Mouse (Mus musculus) MEL (cell line): ENCODE results near the gene Pfkfb1. TPM values are rescaled to one million over a fixed set of nuclear protein-coding genes. Genes with fewer than 3 reads are reported as not detected.

Experiments
- DNase-seq: peaks from one replicate; pipeline ENCODE4 v3.0.0; 2011; ENCODE audit warnings: low read depth, low spot score
- H3K27ac ChIP-seq: 2 replicates; pipeline ENCODE4 v1.5.1; 2012; ENCODE audit warnings: low read depth, mild to moderate bottlenecking, control low read depth, low read length, moderate library complexity; ENCODE audit not compliant: control insufficient read depth
- H3K27me3 ChIP-seq, 2 experiments: fragments of 150-350 bp in 1 of 2; sonication (generic) in 1 of 2; 2 replicates each; pipeline ENCODE4 v1.6.1; 2012; ENCODE audit warnings: low read length in 2 of 2, mild to moderate bottlenecking in 2 of 2, improper control_type of control experiment in 1 of 2, moderate library complexity in 1 of 2; ENCODE audit not compliant: insufficient read depth in 2 of 2, control insufficient read depth in 1 of 2
- H3K36me3 ChIP-seq, 2 experiments: 2 replicates each; pipeline ENCODE4 v1.6.1; 2012 to 2014; ENCODE audit warnings: low read length in 2 of 2, improper control_type of control experiment in 1 of 2, inconsistent platforms in 1 of 2, mild to moderate bottlenecking in 1 of 2; ENCODE audit not compliant: insufficient read depth in 2 of 2, control insufficient read depth in 1 of 2
- H3K4me1 ChIP-seq, 2 experiments: fragments of 150-350 bp in 1 of 2; sonication (generic) in 1 of 2; 2 replicates each; pipeline ENCODE4 v1.6.1; 2012; ENCODE audit warnings: low read length in 2 of 2, improper control_type of control experiment in 1 of 2, mild to moderate bottlenecking in 1 of 2; ENCODE audit not compliant: insufficient read depth in 2 of 2, control insufficient read depth in 1 of 2
- H3K4me3 ChIP-seq, 2 experiments: fragments of 150-350 bp in 1 of 2; sonication (generic) in 1 of 2; 2 replicates each; pipeline ENCODE4 v1.5.1; 2012; ENCODE audit warnings: low read depth in 2 of 2, low read length in 2 of 2, mild to moderate bottlenecking in 2 of 2, moderate library complexity in 2 of 2, control low read depth in 1 of 2, improper control_type of control experiment in 1 of 2; ENCODE audit not compliant: control insufficient read depth in 1 of 2, insufficient read depth in 1 of 2
- H3K79me2 ChIP-seq: 2 replicates; pipeline ENCODE4 v1.6.1; 2012; ENCODE audit warnings: mild to moderate bottlenecking, low read length, moderate library complexity; ENCODE audit not compliant: control insufficient read depth, poor library complexity, insufficient read depth
- H3K9ac ChIP-seq: 2 replicates; pipeline ENCODE4 v1.6.1; 2012; ENCODE audit warnings: low read depth, mild to moderate bottlenecking, control low read depth, low read length, moderate library complexity; ENCODE audit not compliant: control insufficient read depth, poor library complexity, severe bottlenecking
- H3K9me3 ChIP-seq: fragments of 150-350 bp; sonication (generic); replicated peaks from 2 replicates; pipeline ENCODE4 v1.6.1; 2012; ENCODE audit warnings: mild to moderate bottlenecking, low read length, improper control_type of control experiment, moderate library complexity; ENCODE audit not compliant: insufficient read depth
- BHLHE40 ChIP-seq: IDR thresholded peaks from 2 replicates; pipeline ENCODE4 v1.6.1; 2012; ENCODE audit warnings: low read depth, mild to moderate bottlenecking, inconsistent platforms, low read length, improper control_type of control experiment, borderline replicate concordance
- CHD1 ChIP-seq: IDR thresholded peaks from 2 replicates; pipeline ENCODE4 v1.6.1; 2012; ENCODE audit warnings: low read depth, mild to moderate bottlenecking, inconsistent platforms, low read length, improper control_type of control experiment
- CHD2 ChIP-seq: IDR thresholded peaks from 2 replicates; pipeline ENCODE4 v1.6.1; 2011; ENCODE audit warnings: low read length, improper control_type of control experiment
- CTCF ChIP-seq, 3 experiments: IDR thresholded peaks in 2 of 3; conservative IDR thresholded peaks in 1 of 3; 2 replicates each; pipeline ENCODE4 v1.5.1; 2011 to 2012; ENCODE audit warnings: low read length in 3 of 3, low read depth in 2 of 3, mild to moderate bottlenecking in 2 of 3, improper control_type of control experiment in 1 of 3, inconsistent platforms in 1 of 3, mixed read lengths in 1 of 3, moderate library complexity in 1 of 3; ENCODE audit not compliant: control insufficient read depth in 1 of 3, insufficient read depth in 1 of 3, poor library complexity in 1 of 3, severe bottlenecking in 1 of 3
- E2F4 ChIP-seq: IDR thresholded peaks from 2 replicates; pipeline ENCODE4 v1.6.1; 2011; ENCODE audit warnings: low read depth, low read length, improper control_type of control experiment, borderline replicate concordance
- ELF1 ChIP-seq: IDR thresholded peaks from 2 replicates; pipeline ENCODE4 v1.6.1; 2014; ENCODE audit warnings: low read depth, mild to moderate bottlenecking, inconsistent platforms, low read length, improper control_type of control experiment, moderate library complexity
- EP300 ChIP-seq, 2 experiments: IDR thresholded peaks; 2 replicates each; pipeline ENCODE4 v1.6.1; 2011; ENCODE audit warnings: improper control_type of control experiment in 2 of 2, low read length in 2 of 2, low read depth in 1 of 2, mild to moderate bottlenecking in 1 of 2
- ETS1 ChIP-seq: IDR thresholded peaks from 2 replicates; pipeline ENCODE4 v1.6.1; 2012; ENCODE audit warnings: low read depth, mild to moderate bottlenecking, inconsistent platforms, low read length, improper control_type of control experiment, moderate library complexity
- GABPA ChIP-seq: IDR thresholded peaks from 2 replicates; pipeline ENCODE4 v1.6.1; 2012; ENCODE audit warnings: low read depth, mild to moderate bottlenecking, inconsistent platforms, low read length, improper control_type of control experiment, moderate library complexity
- GATA1 ChIP-seq: IDR thresholded peaks from 2 replicates; pipeline ENCODE4 v1.6.1; 2011; ENCODE audit warnings: low read depth, low read length, improper control_type of control experiment
- HCFC1 ChIP-seq: IDR thresholded peaks from 2 replicates; pipeline ENCODE4 v1.6.1; 2012; ENCODE audit warnings: low read depth, mild to moderate bottlenecking, inconsistent platforms, low read length, improper control_type of control experiment, moderate library complexity
- MAFK ChIP-seq: IDR thresholded peaks from 2 replicates; pipeline ENCODE4 v1.6.1; 2011; ENCODE audit warnings: low read depth, mild to moderate bottlenecking, low read length, improper control_type of control experiment, borderline replicate concordance
- MAX ChIP-seq: IDR thresholded peaks from 2 replicates; pipeline ENCODE4 v1.6.1; 2011; ENCODE audit warnings: low read length, improper control_type of control experiment
- MAZ ChIP-seq: IDR thresholded peaks from 2 replicates; pipeline ENCODE4 v1.6.1; 2012; ENCODE audit warnings: low read depth, mild to moderate bottlenecking, inconsistent platforms, low read length, improper control_type of control experiment
- MEF2A ChIP-seq: IDR thresholded peaks from 2 replicates; pipeline ENCODE4 v1.6.1; 2014; ENCODE audit warnings: low read depth, mild to moderate bottlenecking, inconsistent platforms, low read length, improper control_type of control experiment; ENCODE audit not compliant: poor library complexity, insufficient replicate concordance, severe bottlenecking; ENCODE audit errors: extremely low read depth
- MXI1 ChIP-seq: IDR thresholded peaks from 2 replicates; pipeline ENCODE4 v1.6.1; 2011; ENCODE audit warnings: mild to moderate bottlenecking, low read depth, low read length, improper control_type of control experiment
- POLR2AphosphoS2 ChIP-seq: IDR thresholded peaks from 2 replicates; pipeline ENCODE4 v1.6.1; 2011; ENCODE audit warnings: low read length, improper control_type of control experiment
- RAD21 ChIP-seq: IDR thresholded peaks from 2 replicates; pipeline ENCODE4 v1.6.1; 2011; ENCODE audit warnings: mild to moderate bottlenecking, low read depth, low read length, improper control_type of control experiment
- RCOR1 ChIP-seq: IDR thresholded peaks from 2 replicates; pipeline ENCODE4 v1.6.1; 2012; ENCODE audit warnings: low read depth, mild to moderate bottlenecking, inconsistent platforms, low read length, improper control_type of control experiment
- SIN3A ChIP-seq: IDR thresholded peaks from 2 replicates; pipeline ENCODE4 v1.6.1; 2012; ENCODE audit warnings: low read length, improper control_type of control experiment, inconsistent platforms
- SMC3 ChIP-seq: IDR thresholded peaks from 2 replicates; pipeline ENCODE4 v1.6.1; 2011; ENCODE audit warnings: low read depth, low read length, improper control_type of control experiment
- TAL1 ChIP-seq: IDR thresholded peaks from 2 replicates; pipeline ENCODE4 v1.6.1; 2012; ENCODE audit warnings: mild to moderate bottlenecking, inconsistent platforms, low read length, moderate library complexity, mixed read lengths
- TCF12 ChIP-seq: IDR thresholded peaks from 2 replicates; pipeline ENCODE4 v1.6.1; 2014; ENCODE audit warnings: low read depth, mild to moderate bottlenecking, inconsistent platforms, low read length, improper control_type of control experiment, moderate library complexity
- UBTF ChIP-seq: IDR thresholded peaks from 2 replicates; pipeline ENCODE4 v1.6.1; 2012; ENCODE audit warnings: low read depth, mild to moderate bottlenecking, inconsistent platforms, low read length, improper control_type of control experiment, moderate library complexity, borderline replicate concordance; ENCODE audit not compliant: insufficient read depth
- USF1 ChIP-seq: IDR thresholded peaks from 2 replicates; pipeline ENCODE4 v1.6.1; 2014; ENCODE audit warnings: low read depth, mild to moderate bottlenecking, inconsistent platforms, low read length, improper control_type of control experiment, moderate library complexity
- USF2 ChIP-seq, 2 experiments: IDR thresholded peaks; 2 replicates each; pipeline ENCODE4 v1.6.1; 2011 to 2012; ENCODE audit warnings: improper control_type of control experiment in 2 of 2, low read length in 2 of 2, borderline replicate concordance in 1 of 2, inconsistent platforms in 1 of 2, low read depth in 1 of 2, mild to moderate bottlenecking in 1 of 2; ENCODE audit not compliant: insufficient read depth in 1 of 2
- ZC3H11A ChIP-seq: IDR thresholded peaks from 2 replicates; pipeline ENCODE4 v1.6.1; 2012; ENCODE audit warnings: low read depth, mild to moderate bottlenecking, inconsistent platforms, low read length, improper control_type of control experiment
- ZKSCAN1 ChIP-seq: IDR thresholded peaks from 2 replicates; pipeline ENCODE4 v1.6.1; 2012; ENCODE audit warnings: low read depth, mild to moderate bottlenecking, inconsistent platforms, low read length, improper control_type of control experiment, moderate library complexity
- ZMIZ1 ChIP-seq: IDR thresholded peaks from 2 replicates; pipeline ENCODE4 v1.6.1; 2012; ENCODE audit warnings: low read depth, mild to moderate bottlenecking, inconsistent platforms, low read length, improper control_type of control experiment, moderate library complexity
- polyA plus RNA-seq, 2 experiments: library from polyadenylated mRNA; stranded (reverse) in 1 of 2; unstranded in 1 of 2; fragments of >175 nt in 1 of 2; fragments of >200 nt in 1 of 2; gene quantifications; 2 replicates each; pipeline versions ENCODE4 v1.2.1 to v1.2.4; 2012; ENCODE audit warnings: low replicate concordance in 2 of 2, low read depth in 1 of 2; ENCODE audit not compliant: insufficient read length in 2 of 2, insufficient read depth in 1 of 2, missing spikeins in 1 of 2
- total RNA-seq: library from RNA; depleted of rRNA; stranded (reverse); fragments of 300-350 nt; gene quantifications from 2 replicates; pipeline ENCODE4 v1.2.3, GENCODE M21; 2012

Gene Pfkfb1
- total and polyA plus RNA-seq, 3 experiments: 1.9 to 10.3 TPM; not detected in 1

DNA sequence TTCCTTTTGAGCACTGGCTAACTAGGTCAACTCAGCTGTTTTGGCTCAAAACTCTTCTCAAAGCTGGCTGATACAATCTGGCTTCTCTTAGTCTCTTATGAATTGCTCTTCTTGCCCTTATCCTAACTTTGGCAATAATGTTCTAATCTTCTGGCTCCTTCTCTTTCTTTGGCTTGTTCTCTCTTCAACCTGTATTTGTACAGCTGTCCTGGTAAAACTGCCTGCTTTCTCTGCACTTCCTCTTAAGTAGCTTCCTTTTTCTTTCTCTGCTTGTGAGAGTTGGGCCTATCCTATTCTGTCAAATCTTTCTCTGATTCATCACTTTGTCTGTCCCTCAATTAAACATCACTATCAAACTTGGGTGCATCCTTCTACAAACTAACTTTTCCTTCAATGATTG, 46.3 kb upstream of the Pfkfb1 start:
- Histone ChIP-seq H3K79me2 (no peaks in the 10 kb centered on the region), H3K9ac (no peak overlapping the region), H3K27me3 (no peaks in the 10 kb centered on the region), H3K27ac (no peak overlapping the region; the same call in 1 of the 2 replicates), H3K36me3 (peaks cover 0 to 32% of the 10 kb centered on the region in 2 experiments; a peak in 3 of 4 replicates), H3K4me1 (peaks cover 11 to 15% of the 10 kb centered on the region in 2 experiments), H3K9me3 (no peaks in the 10 kb centered on the region), H3K4me3 (no peak overlapping the region)
- TF ChIP-seq E2F4: no peak
- TF ChIP-seq TAL1: peak; percentile 46; the same call in 1 of the 2 replicates
- TF ChIP-seq ZKSCAN1: no peak
- no peak for TF ChIP-seq UBTF
- TF ChIP-seq MAX: no peak
- TF ChIP-seq SIN3A: no peak
- TF ChIP-seq USF1: no peak
- TF ChIP-seq BHLHE40: no peak
- TF ChIP-seq ELF1: no peak
- TF ChIP-seq RCOR1: peak; percentile 47; the same call in 1 of the 2 replicates
- no peak for TF ChIP-seq ZMIZ1
- TF ChIP-seq GATA1: 0 out of 2 replicates have a peak, but pooled peaks have one; percentile 29
- no peak for TF ChIP-seq MEF2A
- no peak for TF ChIP-seq ETS1
- TF ChIP-seq MAZ: no peak
- TF ChIP-seq MXI1: no peak
- no peak for TF ChIP-seq POLR2AphosphoS2
- TF ChIP-seq EP300 (IDR thresholded peaks at IDR 0.05; ENCODE audit: low read depth in 1 of 2, low read length in 2 of 2): peak in 1 of 2 experiments; percentile 52; a peak in 3 of 4 replicates
- no peak for TF ChIP-seq GABPA
- TF ChIP-seq CHD2: no peak
- DNase-seq: peak; percentile 51

- peak within 1 kb of the TSS; percentile 73 for H3K27ac ChIP-seq
- H3K27me3 ChIP-seq: no peaks in the 10 kb centered on the region
- H3K4me3 ChIP-seq: peak within 1 kb of the TSS; percentile 57 to 66
- no peak for TF ChIP-seq SIN3A
- TF ChIP-seq TCF12: no peak
- TF ChIP-seq CTCF (IDR thresholded peaks at IDR 0.05 in 2 of 3, conservative IDR thresholded peaks at IDR 0.05 in 1 of 3; ENCODE audit: control insufficient read depth in 1 of 3, insufficient read depth in 1 of 3, low read depth in 2 of 3, low read length in 3 of 3, poor library complexity in 1 of 3, severe bottlenecking in 1 of 3): no peak
- no peak for TF ChIP-seq ZC3H11A
- no peak for TF ChIP-seq HCFC1
- no peak for TF ChIP-seq MAFK
- no peak for TF ChIP-seq CHD1
- no peak for TF ChIP-seq USF1
- TF ChIP-seq TAL1: no peak
- no peak for TF ChIP-seq SMC3
- TF ChIP-seq ZMIZ1: no peak
- no peak for TF ChIP-seq USF2 (IDR thresholded peaks at IDR 0.05; ENCODE audit: borderline replicate concordance in 1 of 2, insufficient read depth in 1 of 2, low read depth in 1 of 2, low read length in 2 of 2)
- no peak for TF ChIP-seq CHD2
- TF ChIP-seq UBTF: no peak
- no peak for TF ChIP-seq ELF1
- no peak for TF ChIP-seq POLR2AphosphoS2
- no peak for TF ChIP-seq MEF2A
- TF ChIP-seq GABPA: no peak
- TF ChIP-seq RAD21: no peak
- TF ChIP-seq GATA1: no peak
- TF ChIP-seq, all 39 proteins: peak for 0
- H3K9me3 ChIP-seq: no peaks in the 10 kb centered on the region
- no peak for DNase-seq
- no peaks in the 10 kb centered on the region for H3K79me2 ChIP-seq
- peaks cover 34 to 38% of the 10 kb centered on the region in 2 experiments for H3K4me1 ChIP-seq
- H3K36me3 ChIP-seq: peaks cover 0 to 52% of the 10 kb centered on the region in 2 experiments; a peak in 3 of 4 replicates
- peak within 1 kb of the TSS; percentile 62 for H3K9ac ChIP-seq
Measured at GRCm38 (mm10) chrX:150547239-150547638, 40.8 kb upstream of the Pfkfb1 start, which contains the start of gene Alas2. Gene Alas2 (plus strand): TSS chrX:150547375.
